Mouse (Mus musculus): ENCODE measurements at regions not wholly inside any gene's neighbourhood (a gene's known extent, or its start where the extent isn't known, plus 50 kb on each side); places are given as distances from the start of the nearest gene placed in this dataset.

- peak in 1 of 2 experiments; percentile 38 for DNase-seq
- Histone ChIP-seq H3K27ac (ENCODE audit: insufficient read depth, low read length) (no peak overlapping the region), H3K4me3 (replicated peaks; ENCODE audit: insufficient read depth, low read depth, low read length) (no peak overlapping the region), H3K27me3 (ENCODE audit: control insufficient read depth, insufficient read depth, low read length) (no peaks in the 10 kb centered on the region), H3K4me1 (ENCODE audit: control insufficient read depth, insufficient read depth, low read length) (no peaks in the 10 kb centered on the region)
- TF ChIP-seq POLR2A (IDR thresholded peaks at IDR 0.05; ENCODE audit: borderline replicate concordance, insufficient read depth, low read length) = no peak
- no peak for TF ChIP-seq CTCF (IDR thresholded peaks at IDR 0.05; ENCODE audit: borderline replicate concordance, insufficient read depth, low read depth, low read length)
- WGBS = 41% methylated on average over 4 of the region's 4 CpGs
These were observed 368.1 kb upstream of the Syt1 start for GRCm38 (mm10) chr10:109378846-109379245.

GRCm38 (mm10) chr10:109360161-109360560, 349.4 kb upstream of the Syt1 start:
- 39% methylated on average over 1 of the region's 1 CpGs for WGBS
- TF ChIP-seq POLR2A (IDR thresholded peaks at IDR 0.05; ENCODE audit: borderline replicate concordance, insufficient read depth, low read length) (no peak), CTCF (IDR thresholded peaks at IDR 0.05; ENCODE audit: borderline replicate concordance, insufficient read depth, low read depth, low read length) (no peak)
- H3K27ac ChIP-seq (ENCODE audit: insufficient read depth, low read length) = no peak overlapping the region
- DNase-seq = no peak
- H3K27me3 ChIP-seq (ENCODE audit: control insufficient read depth, insufficient read depth, low read length) = no peaks in the 10 kb centered on the region
- H3K4me3 ChIP-seq (replicated peaks; ENCODE audit: insufficient read depth, low read depth, low read length) = no peak overlapping the region
- H3K4me1 ChIP-seq (ENCODE audit: control insufficient read depth, insufficient read depth, low read length) = no peaks in the 10 kb centered on the region

DNA sequence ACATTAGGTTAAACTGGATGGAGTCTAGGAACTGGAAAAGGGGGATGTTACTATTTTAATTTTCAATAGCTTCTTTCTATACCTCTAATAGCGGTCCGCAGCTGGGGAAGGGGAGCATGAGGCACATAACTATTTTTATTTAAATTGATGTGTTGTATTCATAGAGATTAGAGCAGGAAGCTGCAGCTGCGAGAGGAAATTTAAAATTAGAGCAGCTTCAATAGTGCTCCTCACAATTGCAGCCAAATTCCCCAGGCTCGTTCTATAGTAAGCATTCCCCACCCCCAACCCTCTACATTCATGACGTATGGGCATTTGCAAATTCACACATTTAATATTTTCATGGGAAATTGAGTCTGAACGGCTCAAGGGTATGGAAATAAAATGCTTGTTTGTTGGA, 348.0 kb upstream of the Syt1 start:
- TF ChIP-seq CTCF (IDR thresholded peaks at IDR 0.05; ENCODE audit: borderline replicate concordance, insufficient read depth, low read depth, low read length) (no peak), POLR2A (IDR thresholded peaks at IDR 0.05; ENCODE audit: borderline replicate concordance, insufficient read depth, low read length) (no peak)
- H3K27ac ChIP-seq (ENCODE audit: insufficient read depth, low read length) = no peak overlapping the region
- no peaks in the 10 kb centered on the region for H3K4me1 ChIP-seq (ENCODE audit: control insufficient read depth, insufficient read depth, low read length)
- WGBS = 80% methylated on average over 6 of the region's 6 CpGs
- no peaks in the 10 kb centered on the region for H3K27me3 ChIP-seq (ENCODE audit: control insufficient read depth, insufficient read depth, low read length)
- DNase-seq = no peak
- H3K4me3 ChIP-seq (replicated peaks; ENCODE audit: insufficient read depth, low read depth, low read length) = no peak overlapping the region

DNA sequence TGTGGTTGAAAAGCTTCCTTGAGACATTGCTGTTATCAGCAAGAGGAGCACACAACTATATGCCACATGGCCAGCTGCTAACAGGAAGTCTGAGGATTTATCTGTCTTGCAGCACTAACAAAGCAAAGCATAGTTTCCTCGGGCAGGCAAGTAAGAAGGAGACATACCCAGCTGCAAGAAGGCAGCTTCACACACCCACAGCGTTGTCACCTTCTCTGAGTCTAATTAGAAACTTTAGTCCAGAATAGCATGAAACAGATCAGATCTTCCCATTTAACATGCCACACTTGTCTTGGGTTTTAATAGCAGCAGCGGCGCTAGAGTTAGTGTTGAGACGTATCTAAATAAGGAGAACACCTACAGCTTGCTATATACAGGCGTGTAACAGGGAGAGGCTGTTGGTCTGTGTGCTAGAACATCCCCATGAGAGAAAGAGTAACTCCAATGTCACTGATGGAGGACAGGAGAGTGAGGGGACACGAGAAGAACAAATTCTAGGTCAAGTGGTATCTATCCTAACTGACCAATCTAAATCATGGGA, 322.1 kb upstream of the Syt1 start:
- no peak overlapping the region for H3K4me3 ChIP-seq (replicated peaks; ENCODE audit: insufficient read depth, low read depth, low read length)
- H3K4me1 ChIP-seq (ENCODE audit: control insufficient read depth, insufficient read depth, low read length) = no peaks in the 10 kb centered on the region; the same call in 1 of the 2 replicates
- WGBS = 94% methylated on average over 7 of the region's 7 CpGs
- H3K27me3 ChIP-seq (ENCODE audit: control insufficient read depth, insufficient read depth, low read length) = no peaks in the 10 kb centered on the region
- TF ChIP-seq CTCF (IDR thresholded peaks at IDR 0.05; ENCODE audit: borderline replicate concordance, insufficient read depth, low read depth, low read length) = no peak
- no peak for DNase-seq
- no peak overlapping the region for H3K27ac ChIP-seq (ENCODE audit: insufficient read depth, low read length)

DNA sequence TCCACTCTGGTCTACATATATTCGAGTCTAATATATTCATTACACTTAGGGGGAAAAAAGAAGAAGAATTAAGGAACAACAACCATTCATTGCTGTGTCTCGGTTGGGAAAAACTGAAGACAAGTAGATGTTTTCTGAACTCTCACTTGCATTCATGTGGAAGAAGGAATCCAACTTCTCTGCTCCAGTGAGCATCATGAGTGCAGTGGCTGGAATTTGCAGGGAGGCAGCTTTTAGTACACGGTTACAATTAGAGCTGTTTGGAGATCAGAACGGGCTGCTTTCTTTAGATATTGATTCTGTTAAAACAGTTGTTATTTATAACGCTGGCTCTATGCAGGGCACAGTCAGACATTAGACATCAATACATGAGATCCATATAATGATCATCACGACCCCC, 298.5 kb upstream of the Syt1 start:
- TF ChIP-seq CTCF (IDR thresholded peaks at IDR 0.05; ENCODE audit: borderline replicate concordance, insufficient read depth, low read depth, low read length) = no peak
- no peak for TF ChIP-seq POLR2A (IDR thresholded peaks at IDR 0.05; ENCODE audit: borderline replicate concordance, insufficient read depth, low read length)
- Histone ChIP-seq H3K4me3 (replicated peaks; ENCODE audit: insufficient read depth, low read depth, low read length) (no peak overlapping the region), H3K4me1 (ENCODE audit: control insufficient read depth, insufficient read depth, low read length) (no peaks in the 10 kb centered on the region), H3K27ac (ENCODE audit: insufficient read depth, low read length) (no peak overlapping the region), H3K27me3 (ENCODE audit: control insufficient read depth, insufficient read depth, low read length) (no peaks in the 10 kb centered on the region)
- WGBS = 47% methylated on average over 6 of the region's 6 CpGs
- DNase-seq = no peak

DNA sequence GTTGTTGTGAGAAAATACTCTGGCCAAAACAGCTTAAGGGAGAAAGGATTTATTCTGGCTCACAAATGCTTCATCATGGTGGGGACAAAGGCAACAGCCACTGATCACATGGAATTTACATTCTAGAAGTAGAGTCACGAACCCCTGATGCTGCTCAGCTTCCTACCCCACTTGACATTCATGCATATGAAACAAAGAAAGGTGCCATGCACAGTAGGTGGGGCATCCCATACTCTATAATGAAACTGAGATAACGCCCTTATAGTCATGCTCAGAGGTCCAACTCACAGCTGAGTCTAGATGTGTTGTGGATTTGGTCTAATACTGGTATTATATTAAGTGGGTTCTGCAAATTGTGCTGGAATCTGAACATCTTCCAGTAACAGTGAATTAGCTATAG, 289.4 kb upstream of the Syt1 start:
- Histone ChIP-seq H3K4me3 (replicated peaks; ENCODE audit: insufficient read depth, low read depth, low read length) (no peak overlapping the region), H3K27ac (ENCODE audit: insufficient read depth, low read length) (no peak overlapping the region), H3K4me1 (ENCODE audit: control insufficient read depth, insufficient read depth, low read length) (no peaks in the 10 kb centered on the region), H3K27me3 (ENCODE audit: control insufficient read depth, insufficient read depth, low read length) (no peaks in the 10 kb centered on the region)
- TF ChIP-seq CTCF (IDR thresholded peaks at IDR 0.05; ENCODE audit: borderline replicate concordance, insufficient read depth, low read depth, low read length) (no peak), POLR2A (IDR thresholded peaks at IDR 0.05; ENCODE audit: borderline replicate concordance, insufficient read depth, low read length) (no peak)
- WGBS = 80% methylated on average over 2 of the region's 2 CpGs
- DNase-seq = no peak

DNA sequence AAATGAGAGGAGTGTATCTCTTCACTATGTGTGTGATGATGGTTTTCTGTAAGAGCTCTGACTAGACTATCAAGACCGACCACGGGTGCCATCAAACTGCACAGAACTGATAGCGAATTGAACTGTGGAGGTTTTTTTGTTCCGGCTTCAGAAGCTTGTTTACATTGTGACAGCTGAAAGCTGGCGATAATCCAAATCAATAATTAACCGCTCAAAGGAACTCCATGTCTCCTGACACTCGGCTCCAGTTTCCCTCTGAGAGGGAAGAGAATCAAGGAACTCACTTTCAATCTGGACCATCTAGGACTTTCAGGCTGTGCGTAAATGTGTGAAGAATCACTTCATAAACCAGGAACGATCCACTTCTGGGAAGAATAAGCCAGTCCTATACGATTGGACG, 289.0 kb upstream of the Syt1 start:
- no peaks in the 10 kb centered on the region for H3K27me3 ChIP-seq (ENCODE audit: control insufficient read depth, insufficient read depth, low read length)
- no peak overlapping the region for H3K4me3 ChIP-seq (replicated peaks; ENCODE audit: insufficient read depth, low read depth, low read length)
- H3K27ac ChIP-seq (ENCODE audit: insufficient read depth, low read length) = no peak overlapping the region
- H3K4me1 ChIP-seq (ENCODE audit: control insufficient read depth, insufficient read depth, low read length) = no peaks in the 10 kb centered on the region
- 19% methylated on average over 11 of the region's 11 CpGs for WGBS
- TF ChIP-seq CTCF (IDR thresholded peaks at IDR 0.05; ENCODE audit: borderline replicate concordance, insufficient read depth, low read depth, low read length) (no peak), POLR2A (IDR thresholded peaks at IDR 0.05; ENCODE audit: borderline replicate concordance, insufficient read depth, low read length) (no peak)
- peak in 1 of 2 experiments; percentile 2 for DNase-seq

DNA sequence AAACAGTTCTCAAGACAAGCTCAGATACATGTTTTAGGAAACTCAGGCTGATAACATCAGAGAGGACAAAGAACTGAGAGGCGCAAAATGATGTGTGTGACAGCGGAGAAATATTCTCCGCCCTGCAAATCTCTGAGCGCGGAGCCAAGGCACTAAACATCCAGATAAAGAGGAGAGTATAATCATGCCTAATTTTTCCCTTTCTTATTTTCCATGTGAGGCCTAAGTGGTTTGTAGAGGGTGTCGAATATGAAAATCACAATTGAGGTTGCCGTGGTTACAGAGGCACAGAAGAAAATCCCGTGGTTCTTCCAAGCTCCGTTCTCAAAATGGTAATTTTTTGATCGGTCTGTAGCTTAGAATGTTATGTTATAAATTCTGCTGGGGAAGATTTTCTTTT, 272.6 kb upstream of the Syt1 start:
- Histone ChIP-seq H3K4me1 (ENCODE audit: control insufficient read depth, insufficient read depth, low read length) (no peaks in the 10 kb centered on the region), H3K27me3 (ENCODE audit: control insufficient read depth, insufficient read depth, low read length) (no peaks in the 10 kb centered on the region), H3K27ac (ENCODE audit: insufficient read depth, low read length) (no peak overlapping the region), H3K4me3 (replicated peaks; ENCODE audit: insufficient read depth, low read depth, low read length) (no peak overlapping the region)
- WGBS = 74% methylated on average over 10 of the region's 10 CpGs
- no peak for DNase-seq
- TF ChIP-seq POLR2A (IDR thresholded peaks at IDR 0.05; ENCODE audit: borderline replicate concordance, insufficient read depth, low read length) = no peak
- TF ChIP-seq CTCF (IDR thresholded peaks at IDR 0.05; ENCODE audit: borderline replicate concordance, insufficient read depth, low read depth, low read length) = no peak
